Mouse (Mus musculus) heart, embryonic 14.5 days (tissue): ENCODE measurements around the gene Cd40. TPM values are rescaled to one million over a fixed set of nuclear protein-coding genes. Genes with fewer than 3 reads are reported as not detected.

Source experiments
- ATAC-seq: fragments of 200-750 bp; cut with Nextera tagmentation; 2 replicates; pipeline ENCODE4 v1.8.0; 2017; ENCODE audit warnings: low read depth, moderate TSS enrichment; ENCODE audit not compliant: insufficient number of reproducible peaks, insufficient read depth, low FRiP score
- H3K27ac ChIP-seq, 2 experiments: fragments of 200-500 bp in 1 of 2; fragments of 300-500 bp in 1 of 2; sonication (generic) in 1 of 2; replicated peaks in 1 of 2; 2 replicates each; pipeline ENCODE4 v1.5.1; 2012 to 2014; ENCODE audit warnings: low read depth in 2 of 2, low read length in 2 of 2, control low read depth in 1 of 2, mild to moderate bottlenecking in 1 of 2, mixed read lengths in 1 of 2; ENCODE audit not compliant: control insufficient read depth in 1 of 2, insufficient read depth in 1 of 2
- H3K27me3 ChIP-seq: fragments of 300-500 bp; sonication (generic); 2 replicates; pipeline ENCODE4 v1.6.1; 2014; ENCODE audit warnings: mild to moderate bottlenecking, low read length, control low read depth; ENCODE audit not compliant: control insufficient read depth, insufficient read depth
- H3K36me3 ChIP-seq: fragments of 300-500 bp; sonication (generic); 2 replicates; pipeline ENCODE4 v1.6.1; 2014; ENCODE audit warnings: mild to moderate bottlenecking, control low read depth, low read length, mixed read lengths; ENCODE audit not compliant: control insufficient read depth, insufficient read depth
- H3K4me1 ChIP-seq, 2 experiments: fragments of 200-500 bp in 1 of 2; fragments of 300-500 bp in 1 of 2; sonication (generic) in 1 of 2; 2 replicates each; pipeline ENCODE4 v1.6.1; 2012 to 2014; ENCODE audit warnings: low read length in 2 of 2, control low read depth in 1 of 2, mixed read lengths in 1 of 2; ENCODE audit not compliant: control insufficient read depth in 2 of 2, insufficient read depth in 2 of 2
- H3K4me2 ChIP-seq: fragments of 300-500 bp; sonication (generic); 2 replicates; pipeline ENCODE4 v1.6.1; 2014; ENCODE audit warnings: mild to moderate bottlenecking, low read length
- H3K4me3 ChIP-seq, 2 experiments: fragments of 200-500 bp in 1 of 2; fragments of 300-500 bp in 1 of 2; sonication (generic) in 1 of 2; 2 replicates each; pipeline ENCODE4 v1.5.1; 2012 to 2014; ENCODE audit warnings: low read length in 2 of 2, mild to moderate bottlenecking in 2 of 2, control low read depth in 1 of 2, low read depth in 1 of 2, moderate library complexity in 1 of 2; ENCODE audit not compliant: control insufficient read depth in 1 of 2, insufficient read depth in 1 of 2
- H3K9ac ChIP-seq: fragments of 300-500 bp; sonication (generic); 2 replicates; pipeline ENCODE4 v1.6.1; 2014; ENCODE audit warnings: mild to moderate bottlenecking, low read length
- H3K9me3 ChIP-seq: fragments of 300-500 bp; sonication (generic); 2 replicates; pipeline ENCODE4 v1.6.1; 2016; ENCODE audit warnings: low read length, control low read depth; ENCODE audit not compliant: control insufficient read depth
- WGBS: fragments of 180-500 bp; shearing (Covaris S2); extraction: QIAGEN DNeasy Blood & Tissue Kit; methylation state at CpG from one replicate; pipeline ENCODE4 v1.1.7; 2014; 5-methylcytosine and 5-hydroxymethylcytosine counted together
- polyA plus RNA-seq: library from polyadenylated mRNA; unstranded; fragments of >200 nt; fragmentation: Nextera tagmentation; extraction: Ambion mirVana; gene quantifications from 2 replicates; pipeline ENCODE4 v1.2.1, GENCODE M21; 2014

Gene Cd40
- polyA plus RNA-seq, 1 experiment from 2014 or later = 5.8 TPM

- Histone ChIP-seq H3K9me3 (no peaks in the 10 kb centered on the region), H3K36me3 (no peaks in the 10 kb centered on the region), H3K27me3 (peaks cover 14% of the 10 kb centered on the region), H3K27ac (no peak overlapping the region), H3K9ac (no peak overlapping the region), H3K4me3 (peak overlapping the region; percentile 38 to 39; a peak in 3 of 4 replicates), H3K4me1 (peaks cover 4 to 15% of the 10 kb centered on the region in 2 experiments), H3K4me2 (peak overlapping the region; percentile 62)
- no peak for ATAC-seq
- 70% methylated on average over 14 of the region's 14 CpGs for WGBS
Observed at GRCm38 (mm10) chr2:165056377-165057085, 1.1 kb downstream of the Cd40 start.

DNA sequence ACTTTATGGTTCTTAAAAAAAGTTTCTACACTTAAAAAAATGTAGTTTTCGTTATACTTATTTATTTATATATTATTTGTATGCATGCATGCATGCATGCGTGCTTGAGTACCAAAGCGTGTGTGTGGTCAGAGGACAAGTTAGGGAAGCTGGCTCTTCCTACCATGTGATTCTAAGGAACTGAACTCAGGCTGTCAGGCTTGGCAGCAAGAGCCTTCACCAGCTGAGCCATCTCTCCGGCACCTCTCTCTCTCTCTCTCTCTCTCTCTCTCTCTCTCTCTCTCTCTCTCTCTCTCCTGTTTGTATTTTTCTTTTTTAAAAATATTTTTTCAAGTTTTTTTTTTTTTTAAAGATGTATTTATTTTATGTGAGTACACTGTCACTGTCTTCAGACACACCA lies 4.5 kb downstream of the Cd40 start:
- no peak overlapping the region for H3K27ac ChIP-seq
- H3K36me3 ChIP-seq = 0 out of 2 replicates have a peak, but pooled peaks cover 4% of the 10 kb centered on the region
- H3K27me3 ChIP-seq = peaks cover 14% of the 10 kb centered on the region
- H3K9me3 ChIP-seq = no peaks in the 10 kb centered on the region
- H3K4me1 ChIP-seq = peaks cover 2 to 11% of the 10 kb centered on the region in 2 experiments
- 86% methylated on average over 4 of the region's 4 CpGs for WGBS
- no peak overlapping the region for H3K9ac ChIP-seq
- no peak overlapping the region for H3K4me2 ChIP-seq
- H3K4me3 ChIP-seq = no peak overlapping the region
- no peak for ATAC-seq

DNA sequence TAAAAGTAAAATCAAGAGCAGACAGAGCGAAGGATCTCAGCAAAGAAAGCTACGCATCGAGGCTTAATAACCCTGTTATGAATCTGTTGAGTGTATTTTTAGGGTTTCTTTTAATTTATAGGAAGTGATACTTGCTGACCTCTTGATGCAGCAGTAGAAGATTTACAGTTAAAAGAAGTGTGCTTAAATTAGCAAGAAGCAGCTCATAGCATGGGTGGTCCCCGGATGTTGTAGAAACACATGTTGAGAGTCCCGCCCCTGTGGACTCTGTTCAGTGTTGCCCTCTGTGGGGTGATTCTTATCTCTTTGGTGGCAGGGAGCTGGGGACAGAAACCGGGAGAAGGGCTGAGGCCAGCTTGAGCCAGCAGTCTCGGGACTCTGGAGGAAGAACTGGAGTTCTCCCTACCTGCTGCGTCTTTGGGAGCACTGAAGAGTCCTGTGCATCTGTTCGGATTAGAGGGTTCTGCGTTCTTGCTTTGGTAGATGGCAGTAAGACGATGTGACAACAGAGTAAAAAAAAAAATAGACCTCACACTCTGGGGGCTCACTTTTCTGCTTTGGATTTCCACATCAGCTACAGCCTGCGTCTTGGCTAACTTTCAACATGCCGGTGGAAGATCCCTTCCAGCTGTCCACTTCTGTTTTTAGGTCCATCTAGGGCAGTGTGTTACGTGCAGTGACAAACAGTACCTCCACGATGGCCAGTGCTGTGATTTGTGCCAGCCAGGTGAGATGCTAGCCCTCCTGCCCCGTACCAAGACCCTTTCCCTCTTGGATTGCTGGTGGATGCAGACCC lies 6.4 kb downstream of the Cd40 start:
- H3K9me3 ChIP-seq = no peaks in the 10 kb centered on the region
- ATAC-seq = no peak
- no peak overlapping the region for H3K4me2 ChIP-seq
- no peak overlapping the region for H3K9ac ChIP-seq
- H3K27me3 ChIP-seq = peaks cover 3% of the 10 kb centered on the region; the same call in 1 of the 2 replicates
- WGBS = 66% methylated on average over 16 of the region's 16 CpGs
- H3K27ac ChIP-seq = no peak overlapping the region
- H3K4me3 ChIP-seq = no peak overlapping the region
- H3K36me3 ChIP-seq = 0 out of 2 replicates have a peak, but pooled peaks cover 4% of the 10 kb centered on the region
- H3K4me1 ChIP-seq = no peaks in the 10 kb centered on the region

GRCm38 (mm10) chr2:165064489-165064888 lies 9.1 kb downstream of the Cd40 start:
- no peak overlapping the region for H3K4me2 ChIP-seq
- no peaks in the 10 kb centered on the region for H3K27me3 ChIP-seq
- H3K4me3 ChIP-seq = no peak overlapping the region
- H3K27ac ChIP-seq = no peak overlapping the region
- WGBS = 44% methylated on average over 7 of the region's 7 CpGs
- H3K4me1 ChIP-seq = no peaks in the 10 kb centered on the region
- no peak overlapping the region for H3K9ac ChIP-seq
- no peaks in the 10 kb centered on the region for H3K9me3 ChIP-seq
- H3K36me3 ChIP-seq = 0 out of 2 replicates have a peak, but pooled peaks cover 4% of the 10 kb centered on the region
- ATAC-seq = no peak

DNA sequence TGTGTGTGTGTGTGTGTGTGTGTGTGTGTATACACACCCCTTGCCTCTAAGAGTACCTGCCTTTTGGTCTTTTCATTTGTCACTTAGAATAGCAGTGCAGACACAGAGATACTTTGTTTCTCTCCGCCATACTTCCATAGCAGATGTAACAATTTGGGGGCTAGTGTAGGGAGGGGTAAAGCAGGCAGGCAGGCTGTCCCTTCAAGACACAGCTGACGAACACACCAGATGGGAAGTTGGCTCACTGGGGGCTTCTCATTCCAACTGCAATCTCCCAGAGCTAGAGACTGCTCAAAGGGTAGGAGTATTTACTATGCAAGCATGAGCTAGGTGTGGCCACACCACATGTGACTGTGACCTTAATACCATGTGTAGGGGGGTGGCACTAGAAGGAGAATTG lies 13.4 kb downstream of the Cd40 start:
- H3K27ac ChIP-seq = no peak overlapping the region
- no peak overlapping the region for H3K4me2 ChIP-seq
- no peaks in the 10 kb centered on the region for H3K4me1 ChIP-seq
- no peak overlapping the region for H3K4me3 ChIP-seq
- 69% methylated on average over 2 of the region's 2 CpGs for WGBS
- ATAC-seq = no peak
- no peak overlapping the region for H3K9ac ChIP-seq
- H3K27me3 ChIP-seq = peaks cover 29% of the 10 kb centered on the region
- H3K9me3 ChIP-seq = no peaks in the 10 kb centered on the region
- H3K36me3 ChIP-seq = 0 out of 2 replicates have a peak, but pooled peaks cover under 1% of the 10 kb centered on the region

DNA sequence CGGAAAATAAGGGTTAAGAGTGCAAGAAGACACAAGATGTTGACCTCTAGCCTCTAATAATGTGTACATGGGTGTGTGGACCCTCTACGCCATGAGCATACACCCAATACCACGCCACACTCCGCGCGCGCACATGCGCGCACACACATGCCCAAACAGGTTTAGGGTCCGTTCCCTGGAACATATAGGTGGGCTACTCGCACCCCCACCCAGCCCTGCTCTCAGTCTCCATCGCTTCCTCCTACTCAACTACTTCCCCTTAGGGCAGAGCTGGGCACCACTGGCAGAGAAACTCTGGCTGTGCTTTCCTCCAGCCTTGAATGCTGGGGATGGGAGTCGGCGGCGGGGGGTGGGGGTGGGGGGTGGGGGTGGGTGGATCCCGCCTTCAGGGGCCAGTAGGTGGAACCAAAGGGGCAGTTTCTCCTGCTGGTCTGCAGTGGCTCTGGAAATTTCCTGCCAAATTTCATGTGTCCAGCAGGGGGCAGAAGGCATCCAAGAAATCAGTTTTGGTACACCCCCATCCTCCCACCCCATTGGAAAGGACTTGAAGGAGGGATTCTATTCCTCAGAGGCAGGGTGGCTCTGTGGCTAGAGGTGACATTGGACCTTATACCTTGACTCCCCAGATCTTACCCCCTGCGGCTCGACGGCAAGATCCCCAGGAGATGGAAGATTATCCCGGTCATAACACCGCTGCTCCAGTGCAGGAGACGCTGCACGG lies 14.8 kb downstream of the Cd40 start:
- no peak overlapping the region for H3K4me3 ChIP-seq
- no peak overlapping the region for H3K4me2 ChIP-seq
- H3K9ac ChIP-seq = no peak overlapping the region
- no peak for ATAC-seq
- H3K27ac ChIP-seq = no peak overlapping the region
- no peaks in the 10 kb centered on the region for H3K4me1 ChIP-seq
- H3K27me3 ChIP-seq = peaks cover 40% of the 10 kb centered on the region
- no peaks in the 10 kb centered on the region for H3K36me3 ChIP-seq
- no peaks in the 10 kb centered on the region for H3K9me3 ChIP-seq
- WGBS = 25% methylated on average over 23 of the region's 23 CpGs

- Histone ChIP-seq H3K4me3 (no peak overlapping the region), H3K27ac (no peak overlapping the region), H3K27me3 (peaks cover 71% of the 10 kb centered on the region), H3K9me3 (no peaks in the 10 kb centered on the region), H3K4me2 (no peak overlapping the region), H3K9ac (no peak overlapping the region), H3K4me1 (no peaks in the 10 kb centered on the region), H3K36me3 (no peaks in the 10 kb centered on the region)
- WGBS = 17% methylated on average over 8 of the region's 9 CpGs
- ATAC-seq = no peak
Observed at GRCm38 (mm10) chr2:165073381-165073781, 18.0 kb downstream of the Cd40 start.
